Mouse (Mus musculus): ENCODE measurements around the gene Cpox. TPM values are rescaled to one million over a fixed set of nuclear protein-coding genes. Genes with fewer than 3 reads are reported as not detected.

Cpox gene
- 16.8 and 17.8 TPM in 2 replicates for total RNA-seq (2012; rRNA removed)

- DNase-seq (ENCODE audit: low read depth, low spot score) = peak; percentile 65
- in situ Hi-C loops (cut with MboI; ENCODE audit: low sequenced_read_pairs in 2 of 2, unreplicated experiment in 2 of 2) = no loop called here
- H3K27ac ChIP-seq (ENCODE audit: insufficient read depth, low read depth, low read length, poor library complexity, severe bottlenecking) = no peak within 1 kb of the TSS
These were observed at the start of gene Cpox for GRCm38 (mm10) chr16:58669917-58670630. Gene Cpox (plus strand): TSS chr16:58670292.

GRCm38 (mm10) chr16:58622377-58622776 lies 47.7 kb upstream of the Cpox start:
- Histone ChIP-seq H3K9ac (ENCODE audit: insufficient read depth, low read depth, low read length, poor library complexity, severe bottlenecking) (no peak overlapping the region), H3K4me1 (ENCODE audit: control insufficient read depth in 2 of 2, insufficient read depth in 2 of 2, low read length in 2 of 2, poor library complexity in 1 of 2) (peaks cover 3 to 4% of the 10 kb centered on the region in 2 experiments; a peak in 3 of 4 replicates), H3K4me3 (ENCODE audit: insufficient read depth in 1 of 2, low read depth in 1 of 2, low read length in 2 of 2, poor library complexity in 1 of 2, severe bottlenecking in 1 of 2) (no peak overlapping the region), H3K27ac (ENCODE audit: insufficient read depth, low read depth, low read length, poor library complexity, severe bottlenecking) (no peak overlapping the region), H3K36me3 (ENCODE audit: control insufficient read depth, insufficient read depth, low read length, poor library complexity, severe bottlenecking) (no peaks in the 10 kb centered on the region), H3K9me3 (ENCODE audit: control insufficient read depth, insufficient read depth, low read depth, low read length) (no peaks in the 10 kb centered on the region)
- TF ChIP-seq ZC3H11A (IDR thresholded peaks at IDR 0.05; ENCODE audit: borderline replicate concordance, low read depth, low read length) (no peak), HCFC1 (IDR thresholded peaks at IDR 0.05; ENCODE audit: borderline replicate concordance, insufficient read depth, low read length) (no peak), CHD2 (IDR thresholded peaks at IDR 0.05; ENCODE audit: low read depth, low read length) (no peak), ZNF384 (IDR thresholded peaks at IDR 0.05; ENCODE audit: low read depth, low read length) (no peak), MAFK (IDR thresholded peaks at IDR 0.05; ENCODE audit: insufficient read depth, low read depth, low read length) (no peak)
- DNase-seq (ENCODE audit: low read depth, low spot score) = no peak
- in situ Hi-C loops (cut with MboI; ENCODE audit: low sequenced_read_pairs in 2 of 2, unreplicated experiment in 2 of 2) = loop anchor here in 1 of 2 experiments (5.0 kb wide), 1 partner anchor 160 kb away; no protein-coding TSS in a partner anchor

More at GRCm38 (mm10) chr16:58669917-58670630, at the start of gene Cpox:
- peaks cover 5% of the 10 kb centered on the region; the same call in 1 of the 2 replicates for H3K36me3 ChIP-seq (ENCODE audit: control insufficient read depth, insufficient read depth, low read length, poor library complexity, severe bottlenecking)
- peak within 1 kb of the TSS; percentile 79 for H3K9ac ChIP-seq (ENCODE audit: insufficient read depth, low read depth, low read length, poor library complexity, severe bottlenecking)
- no peaks in the 10 kb centered on the region for H3K9me3 ChIP-seq (ENCODE audit: control insufficient read depth, insufficient read depth, low read depth, low read length)
- peak within 1 kb of the TSS; percentile 87 to 99 for H3K4me3 ChIP-seq (ENCODE audit: insufficient read depth in 1 of 2, low read depth in 1 of 2, low read length in 2 of 2, poor library complexity in 1 of 2, severe bottlenecking in 1 of 2)
- H3K4me1 ChIP-seq (ENCODE audit: control insufficient read depth in 2 of 2, insufficient read depth in 2 of 2, low read length in 2 of 2, poor library complexity in 1 of 2) = no peaks in the 10 kb centered on the region; a peak in 1 of 4 replicates
- TF ChIP-seq MAFK (IDR thresholded peaks at IDR 0.05; ENCODE audit: insufficient read depth, low read depth, low read length) (no peak), ZNF384 (IDR thresholded peaks at IDR 0.05; ENCODE audit: low read depth, low read length) (no peak), HCFC1 (IDR thresholded peaks at IDR 0.05; ENCODE audit: borderline replicate concordance, insufficient read depth, low read length) (peak; percentile 92), ZC3H11A (IDR thresholded peaks at IDR 0.05; ENCODE audit: borderline replicate concordance, low read depth, low read length) (no peak), CHD2 (IDR thresholded peaks at IDR 0.05; ENCODE audit: low read depth, low read length) (no peak)

GRCm38 (mm10) chr16:58623114-58623513 lies 47.0 kb upstream of the Cpox start:
- in situ Hi-C loops (cut with MboI; ENCODE audit: low sequenced_read_pairs in 2 of 2, unreplicated experiment in 2 of 2) = loop anchor here in 1 of 2 experiments (5.0 kb wide), 1 partner anchor 161 kb away; no protein-coding TSS in a partner anchor
- H3K27ac ChIP-seq (ENCODE audit: insufficient read depth, low read depth, low read length, poor library complexity, severe bottlenecking) = no peak overlapping the region
- H3K9me3 ChIP-seq (ENCODE audit: control insufficient read depth, insufficient read depth, low read depth, low read length) = no peaks in the 10 kb centered on the region
- TF ChIP-seq CHD2 (IDR thresholded peaks at IDR 0.05; ENCODE audit: low read depth, low read length) = no peak
- TF ChIP-seq ZC3H11A (IDR thresholded peaks at IDR 0.05; ENCODE audit: borderline replicate concordance, low read depth, low read length) = no peak
- no peak for TF ChIP-seq MAFK (IDR thresholded peaks at IDR 0.05; ENCODE audit: insufficient read depth, low read depth, low read length)
- TF ChIP-seq ZNF384 (IDR thresholded peaks at IDR 0.05; ENCODE audit: low read depth, low read length) = no peak
- no peak for TF ChIP-seq HCFC1 (IDR thresholded peaks at IDR 0.05; ENCODE audit: borderline replicate concordance, insufficient read depth, low read length)
- DNase-seq (ENCODE audit: low read depth, low spot score) = no peak
- H3K4me3 ChIP-seq (ENCODE audit: insufficient read depth in 1 of 2, low read depth in 1 of 2, low read length in 2 of 2, poor library complexity in 1 of 2, severe bottlenecking in 1 of 2) = no peak overlapping the region
- H3K4me1 ChIP-seq (ENCODE audit: control insufficient read depth in 2 of 2, insufficient read depth in 2 of 2, low read length in 2 of 2, poor library complexity in 1 of 2) = peaks cover 3 to 4% of the 10 kb centered on the region in 2 experiments; a peak in 3 of 4 replicates
- H3K36me3 ChIP-seq (ENCODE audit: control insufficient read depth, insufficient read depth, low read length, poor library complexity, severe bottlenecking) = no peaks in the 10 kb centered on the region
- no peak overlapping the region for H3K9ac ChIP-seq (ENCODE audit: insufficient read depth, low read depth, low read length, poor library complexity, severe bottlenecking)

GRCm38 (mm10) chr16:58623944-58624343 lies 46.1 kb upstream of the Cpox start:
- Histone ChIP-seq H3K9ac (ENCODE audit: insufficient read depth, low read depth, low read length, poor library complexity, severe bottlenecking) (no peak overlapping the region), H3K27ac (ENCODE audit: insufficient read depth, low read depth, low read length, poor library complexity, severe bottlenecking) (no peak overlapping the region), H3K4me3 (ENCODE audit: insufficient read depth in 1 of 2, low read depth in 1 of 2, low read length in 2 of 2, poor library complexity in 1 of 2, severe bottlenecking in 1 of 2) (no peak overlapping the region), H3K9me3 (ENCODE audit: control insufficient read depth, insufficient read depth, low read depth, low read length) (no peaks in the 10 kb centered on the region), H3K4me1 (ENCODE audit: control insufficient read depth in 2 of 2, insufficient read depth in 2 of 2, low read length in 2 of 2, poor library complexity in 1 of 2) (peaks cover 3 to 4% of the 10 kb centered on the region in 2 experiments; a peak in 3 of 4 replicates), H3K36me3 (ENCODE audit: control insufficient read depth, insufficient read depth, low read length, poor library complexity, severe bottlenecking) (no peaks in the 10 kb centered on the region)
- TF ChIP-seq ZC3H11A (IDR thresholded peaks at IDR 0.05; ENCODE audit: borderline replicate concordance, low read depth, low read length) = peak; percentile 41; the same call in 1 of the 2 replicates
- TF ChIP-seq CHD2 (IDR thresholded peaks at IDR 0.05; ENCODE audit: low read depth, low read length) = no peak
- no peak for TF ChIP-seq HCFC1 (IDR thresholded peaks at IDR 0.05; ENCODE audit: borderline replicate concordance, insufficient read depth, low read length)
- no peak for TF ChIP-seq MAFK (IDR thresholded peaks at IDR 0.05; ENCODE audit: insufficient read depth, low read depth, low read length)
- no peak for TF ChIP-seq ZNF384 (IDR thresholded peaks at IDR 0.05; ENCODE audit: low read depth, low read length)
- in situ Hi-C loops (cut with MboI; ENCODE audit: low sequenced_read_pairs in 2 of 2, unreplicated experiment in 2 of 2) = loop anchor here in 1 of 2 experiments (5.0 kb wide), 1 partner anchor 162 kb away; no protein-coding TSS in a partner anchor
- DNase-seq (ENCODE audit: low read depth, low spot score) = no peak
